ENCODE assay signal across 23 mouse cellular contexts in the genomic region with DNA sequence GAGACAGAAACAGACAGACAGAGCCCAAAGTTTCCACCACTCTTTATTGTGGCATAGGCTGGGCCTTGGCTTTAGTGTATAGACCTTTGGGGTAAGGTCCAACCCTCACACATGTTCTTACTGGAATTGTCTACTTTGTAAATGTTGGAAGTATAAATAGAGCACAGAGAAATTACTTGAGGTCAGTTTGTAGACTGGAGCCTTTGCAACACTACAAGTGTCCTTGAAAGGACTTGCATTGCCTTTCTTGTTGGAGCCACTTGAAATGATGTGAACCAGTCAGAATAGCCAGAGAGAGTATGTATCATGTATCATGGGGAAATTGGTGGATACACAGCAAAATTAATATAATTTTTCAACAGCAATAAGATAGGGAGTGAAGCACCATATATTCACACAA.
"Had no signal": no experiment of that assay in that cellular context is flagged by ENCODE, and none has a peak within 500 bp of the region (broad histone marks: within the 10 kb centered on the region; RNA-seq: fewer than 3 reads in every experiment).

No protein-coding gene starts in this region.

- H3K27me3 ChIP-seq: heart, embryonic 12.5 days; heart, embryonic 13.5 days; heart, embryonic 15.5 days; hindbrain, embryonic 12.5 days; hindbrain, embryonic 13.5 days; hindbrain, embryonic 15.5 days; intestine, embryonic 15.5 days; kidney, embryonic 15.5 days had no signal

- DNase-seq: heart, adult 2 months; heart, postnatal 36 days; kidney, adult 11 months; kidney, postnatal 14 days; kidney, postnatal 4 days; layer of hippocampus, adult 9-11 months had no signal

- H3K9me3 ChIP-seq: heart, embryonic 10.5 days; heart, embryonic 12.5 days; heart, embryonic 13.5 days; heart, embryonic 15.5 days; hindbrain, embryonic 10.5 days; hindbrain, embryonic 12.5 days; hindbrain, embryonic 13.5 days; hindbrain, embryonic 15.5 days; intestine, embryonic 15.5 days; kidney, embryonic 15.5 days had no signal

- ATAC-seq: hindbrain, embryonic 16.5 days; hindbrain, postnatal 0 days; inflammation-experienced regulatory T-cells, adult 6 months; intestine, embryonic 15.5 days had no signal

- H3K36me3 ChIP-seq: heart, embryonic 10.5 days; heart, embryonic 12.5 days; heart, embryonic 13.5 days; heart, embryonic 15.5 days; hindbrain, embryonic 10.5 days; hindbrain, embryonic 12.5 days; hindbrain, embryonic 13.5 days; hindbrain, embryonic 15.5 days; intestine, embryonic 15.5 days; kidney, embryonic 15.5 days had no signal

- H3K4me1 ChIP-seq: heart, embryonic 10.5 days; heart, embryonic 12.5 days; heart, embryonic 13.5 days; heart, embryonic 15.5 days; hindbrain, embryonic 10.5 days; hindbrain, embryonic 12.5 days; hindbrain, embryonic 13.5 days; hindbrain, embryonic 15.5 days; intestine, embryonic 15.5 days; kidney, embryonic 15.5 days had no signal

- H3K9ac ChIP-seq: heart, embryonic 12.5 days; heart, embryonic 13.5 days; heart, embryonic 15.5 days; hindbrain, embryonic 12.5 days; hindbrain, embryonic 13.5 days; hindbrain, embryonic 14.5 days; hindbrain, embryonic 15.5 days; intestine, embryonic 15.5 days; kidney, embryonic 15.5 days had no signal

- H3K4me3 ChIP-seq: heart, adult 2 months; heart, embryonic 10.5 days; heart, embryonic 12.5 days; heart, embryonic 13.5 days; heart, embryonic 15.5 days; hindbrain, embryonic 10.5 days; hindbrain, embryonic 12.5 days; hindbrain, embryonic 13.5 days; hindbrain, embryonic 15.5 days; intestine, embryonic 15.5 days; kidney, embryonic 15.5 days; layer of hippocampus, adult 2 months had no signal

- H3K4me2 ChIP-seq: heart, embryonic 11.5 days; heart, embryonic 12.5 days; heart, embryonic 13.5 days; heart, embryonic 15.5 days; hindbrain, embryonic 12.5 days; hindbrain, embryonic 13.5 days; hindbrain, embryonic 14.5 days; hindbrain, embryonic 15.5 days; intestine, embryonic 15.5 days; kidney, embryonic 15.5 days had no signal

- H3K27ac ChIP-seq: heart, adult 2 months; heart, embryonic 10.5 days; heart, embryonic 13.5 days; heart, embryonic 15.5 days; hindbrain, embryonic 10.5 days; hindbrain, embryonic 12.5 days; hindbrain, embryonic 13.5 days; hindbrain, embryonic 14.5 days; hindbrain, embryonic 15.5 days; hindbrain, postnatal 0 days; intestine, embryonic 15.5 days; kidney, embryonic 15.5 days; kidney, postnatal 0 days; layer of hippocampus, adult 2 months had no signal
